Mouse (Mus musculus): ENCODE results near the gene Pdxk. TPM values are rescaled to one million over a fixed set of nuclear protein-coding genes. Genes with fewer than 3 reads are reported as not detected.
"Not testable (repeated sequence)": the region's sequence is repeated elsewhere in the genome, so short reads cannot be mapped to it uniquely, and the experiment has no call there.

The Pdxk gene
- polyA plus RNA-seq, 1 experiment from 2014 or later, result 10.0 TPM

DNA sequence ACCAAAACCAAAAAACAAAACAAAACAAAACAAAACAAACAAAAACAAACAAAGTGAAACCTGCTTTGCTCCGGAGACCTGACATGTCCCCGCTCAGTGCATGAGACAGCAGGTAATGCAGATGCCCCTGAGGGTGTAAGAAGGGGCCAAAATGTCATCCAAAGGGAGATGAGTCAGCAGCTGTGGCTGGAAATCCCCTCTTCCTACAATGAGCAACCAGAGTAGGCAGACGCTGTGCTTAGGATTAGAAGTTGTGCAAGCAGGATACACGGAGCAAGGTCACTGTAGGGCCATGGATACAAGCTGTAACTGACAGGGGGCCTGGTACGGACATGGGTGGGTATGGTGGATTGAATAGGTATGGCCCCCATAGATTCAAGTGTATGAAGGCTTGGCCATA lies 35.6 kb downstream of the Pdxk start:
- no peak for ATAC-seq (ENCODE audit: low FRiP score)
- Histone ChIP-seq H3K4me2 (no peak overlapping the region), H3K9me3 (no peaks in the 10 kb centered on the region), H3K27me3 (no peaks in the 10 kb centered on the region), H3K27ac (no peak overlapping the region), H3K4me3 (replicated peaks) (no peak overlapping the region), H3K9ac (no peak overlapping the region), H3K36me3 (replicated peaks) (peaks cover 21% of the 10 kb centered on the region), H3K4me1 (peaks cover 13% of the 10 kb centered on the region)
- WGBS, result 88% methylated on average over 5 of the region's 5 CpGs

- H3K4me1 ChIP-seq, result peaks cover 13% of the 10 kb centered on the region
- H3K9ac ChIP-seq, result no peak overlapping the region
- no peak for ATAC-seq (ENCODE audit: low FRiP score)
- no peak overlapping the region for H3K4me3 ChIP-seq (replicated peaks)
- H3K9me3 ChIP-seq, result no peaks in the 10 kb centered on the region
- H3K27me3 ChIP-seq, result no peaks in the 10 kb centered on the region
- no peak overlapping the region for H3K4me2 ChIP-seq
- WGBS, result 95% methylated on average over 11 of the region's 11 CpGs
- no peak overlapping the region for H3K27ac ChIP-seq
- peaks cover 21% of the 10 kb centered on the region for H3K36me3 ChIP-seq (replicated peaks)
These were observed 36.7 kb downstream of the Pdxk start for GRCm38 (mm10) chr10:78428070-78428469.

- Histone ChIP-seq H3K27ac (no peak overlapping the region), H3K36me3 (replicated peaks) (peaks cover 21% of the 10 kb centered on the region), H3K9ac (peak overlapping the region; percentile 87), H3K4me3 (replicated peaks) (peak overlapping the region; percentile 79), H3K27me3 (no peaks in the 10 kb centered on the region), H3K4me2 (peak overlapping the region; percentile 75), H3K9me3 (no peaks in the 10 kb centered on the region), H3K4me1 (peaks cover 13% of the 10 kb centered on the region)
- WGBS, result 52% methylated on average over 6 of the region's 6 CpGs
- no peak; the same call in 1 of the 2 replicates for ATAC-seq (ENCODE audit: low FRiP score)
These were observed 38.5 kb downstream of the Pdxk start for GRCm38 (mm10) chr10:78426117-78426735.

GRCm38 (mm10) chr10:78425181-78426041 lies 39.4 kb downstream of the Pdxk start, which contains the start of gene Cstb:
Gene Cstb (plus strand): TSS chr10:78425669.
- peak; percentile 96 for ATAC-seq (ENCODE audit: low FRiP score)
- H3K9ac ChIP-seq, result peak within 1 kb of the TSS; percentile 87
- H3K36me3 ChIP-seq (replicated peaks), result peaks cover 21% of the 10 kb centered on the region
- peak within 1 kb of the TSS; percentile 19; the same call in 1 of the 2 replicates for H3K27ac ChIP-seq
- H3K4me1 ChIP-seq, result peaks cover 13% of the 10 kb centered on the region
- WGBS, result 2% methylated on average over 40 of the region's 40 CpGs
- no peaks in the 10 kb centered on the region for H3K9me3 ChIP-seq
- no peaks in the 10 kb centered on the region for H3K27me3 ChIP-seq
- H3K4me3 ChIP-seq (replicated peaks), result peak within 1 kb of the TSS; percentile 79
- peak within 1 kb of the TSS; percentile 75 for H3K4me2 ChIP-seq

GRCm38 (mm10) chr10:78422614-78423013 lies 42.2 kb downstream of the Pdxk start:
- no peak overlapping the region for H3K27ac ChIP-seq
- no peak for ATAC-seq (ENCODE audit: low FRiP score)
- H3K9ac ChIP-seq, result no peak overlapping the region
- 88% methylated on average over 3 of the region's 3 CpGs for WGBS
- H3K4me2 ChIP-seq, result no peak overlapping the region
- H3K27me3 ChIP-seq, result no peaks in the 10 kb centered on the region
- H3K4me1 ChIP-seq, result peaks cover 13% of the 10 kb centered on the region
- no peaks in the 10 kb centered on the region for H3K9me3 ChIP-seq
- H3K36me3 ChIP-seq (replicated peaks), result peaks cover 5% of the 10 kb centered on the region; the same call in 1 of the 2 replicates
- no peak overlapping the region for H3K4me3 ChIP-seq (replicated peaks)

DNA sequence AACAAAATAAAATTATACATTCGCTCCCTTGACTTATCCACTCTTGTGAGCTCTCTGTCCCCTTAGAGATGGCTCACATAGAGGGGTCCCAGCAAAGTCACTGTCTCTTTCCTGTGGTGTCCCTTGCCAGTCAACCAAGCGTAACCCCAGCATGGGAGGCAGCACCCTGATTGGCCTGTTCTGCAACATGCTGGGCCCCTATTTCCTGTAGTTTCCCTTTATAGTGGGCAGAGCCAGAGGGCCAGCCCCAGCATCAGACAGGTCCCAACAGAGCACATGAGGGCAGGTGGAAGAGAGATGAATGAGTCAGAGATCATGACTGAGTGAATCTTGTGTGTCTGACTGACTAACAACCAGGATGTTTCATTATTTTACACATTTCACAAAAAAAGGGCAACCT lies 43.8 kb downstream of the Pdxk start:
- no peak overlapping the region for H3K4me2 ChIP-seq
- WGBS, result 80% methylated on average over 2 of the region's 2 CpGs

DNA sequence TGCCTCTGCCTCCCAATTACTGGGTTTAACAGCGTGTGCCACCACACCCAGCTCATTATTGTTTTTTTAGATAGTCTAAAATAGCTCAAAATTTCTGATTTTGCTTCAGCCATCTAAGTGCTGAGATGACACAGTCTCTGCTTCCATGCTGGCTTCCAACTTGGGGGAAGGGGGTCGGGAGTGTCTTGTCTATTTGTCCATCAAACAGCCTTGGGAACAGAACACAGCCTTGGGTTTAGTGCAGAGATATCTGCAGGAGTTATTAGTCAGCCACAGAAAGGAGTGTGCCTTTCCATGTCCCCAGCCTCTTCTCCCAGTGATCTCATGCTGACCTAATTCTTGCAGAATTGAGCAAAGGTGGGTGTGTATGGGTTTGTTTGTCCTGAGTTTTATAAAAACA lies 46.0 kb downstream of the Pdxk start:
- Histone ChIP-seq H3K4me2 (no peak overlapping the region), H3K4me3 (replicated peaks) (no peak overlapping the region), H3K4me1 (no peaks in the 10 kb centered on the region), H3K9ac (no peak overlapping the region), H3K27ac (no peak overlapping the region), H3K36me3 (replicated peaks) (no peaks in the 10 kb centered on the region), H3K9me3 (no peaks in the 10 kb centered on the region), H3K27me3 (no peaks in the 10 kb centered on the region)
- 90% methylated on average over 2 of the region's 2 CpGs for WGBS
- ATAC-seq (ENCODE audit: low FRiP score), result no peak

More for the DNA sequence above, 43.8 kb downstream of the Pdxk start:
- H3K4me3 ChIP-seq (replicated peaks), result no peak overlapping the region
- H3K36me3 ChIP-seq (replicated peaks), result no peaks in the 10 kb centered on the region
- peaks cover 5% of the 10 kb centered on the region for H3K4me1 ChIP-seq
- H3K27me3 ChIP-seq, result no peaks in the 10 kb centered on the region
- H3K9me3 ChIP-seq, result no peaks in the 10 kb centered on the region
- H3K9ac ChIP-seq, result no peak overlapping the region
- no peak overlapping the region for H3K27ac ChIP-seq
- ATAC-seq (ENCODE audit: low FRiP score), result no peak

DNA sequence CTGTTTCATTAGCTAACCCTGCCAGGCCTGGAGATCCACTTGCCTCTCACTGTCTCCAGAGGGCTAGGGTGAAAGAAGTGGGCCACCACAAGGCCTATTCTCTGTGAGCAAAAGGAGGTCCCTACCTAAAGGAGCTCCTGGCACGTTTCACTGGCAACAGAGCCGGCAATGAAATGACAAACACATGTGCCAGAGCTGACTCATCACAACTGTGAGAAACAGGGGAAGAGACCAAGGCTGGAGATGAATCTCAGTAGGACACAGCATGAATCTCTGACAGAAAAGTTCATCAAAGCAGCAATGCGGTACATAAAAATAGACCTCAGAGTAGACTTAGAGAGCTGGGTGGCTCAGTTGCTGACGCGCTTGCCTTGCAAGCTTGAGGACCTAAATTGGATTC lies 46.9 kb downstream of the Pdxk start:
- no peaks in the 10 kb centered on the region for H3K27me3 ChIP-seq
- ATAC-seq (ENCODE audit: low FRiP score), result no peak
- no peak overlapping the region for H3K4me2 ChIP-seq
- H3K4me3 ChIP-seq (replicated peaks), result no peak overlapping the region
- 65% methylated on average over 5 of the region's 5 CpGs for WGBS
- H3K9ac ChIP-seq, result no peak overlapping the region
- peaks cover 3% of the 10 kb centered on the region; the same call in 1 of the 2 replicates for H3K4me1 ChIP-seq
- no peaks in the 10 kb centered on the region for H3K9me3 ChIP-seq
- H3K27ac ChIP-seq, result no peak overlapping the region
- H3K36me3 ChIP-seq (replicated peaks), result no peaks in the 10 kb centered on the region

- not testable (repeated sequence) for H3K4me3 ChIP-seq (replicated peaks); H3K9me3 ChIP-seq; ATAC-seq (ENCODE audit: low FRiP score); H3K4me2 ChIP-seq; H3K27me3 ChIP-seq; H3K27ac ChIP-seq; H3K9ac ChIP-seq
- 88% methylated on average over 3 of the region's 4 CpGs for WGBS
- Histone ChIP-seq H3K36me3 (replicated peaks) (peaks cover 12% of the 10 kb centered on the region), H3K4me1 (peaks cover 14% of the 10 kb centered on the region)
These were observed 49.8 kb downstream of the Pdxk start for GRCm38 (mm10) chr10:78414936-78415335.

DNA sequence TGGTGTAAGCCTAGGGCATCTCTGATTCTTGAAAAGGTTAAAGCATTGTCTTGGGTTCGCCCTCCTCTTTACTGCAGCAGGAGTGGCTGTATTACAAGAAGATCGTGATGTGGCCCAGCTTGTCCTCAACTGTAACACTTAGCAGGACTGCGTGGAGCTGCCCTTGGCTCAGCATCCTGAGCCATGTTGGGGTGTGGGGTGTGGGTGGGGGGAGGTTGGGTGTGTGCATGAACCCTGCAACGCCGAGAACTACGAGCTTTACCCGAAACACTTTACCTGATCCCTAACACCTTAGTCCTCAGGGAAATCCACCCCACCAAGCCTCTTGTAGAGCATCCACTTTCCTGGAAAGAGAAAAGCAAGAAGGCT lies 51.6 kb downstream of the Pdxk start:
- Histone ChIP-seq H3K9me3 (no peaks in the 10 kb centered on the region), H3K4me2 (peak overlapping the region; percentile 83), H3K36me3 (replicated peaks) (peaks cover 30% of the 10 kb centered on the region), H3K27ac (peak overlapping the region; percentile 15; the same call in 1 of the 2 replicates), H3K4me3 (replicated peaks) (peak overlapping the region; percentile 91), H3K4me1 (peaks cover 14% of the 10 kb centered on the region), H3K9ac (no peak overlapping the region), H3K27me3 (no peaks in the 10 kb centered on the region)
- no peak for ATAC-seq (ENCODE audit: low FRiP score)
- 46% methylated on average over 7 of the region's 7 CpGs for WGBS

DNA sequence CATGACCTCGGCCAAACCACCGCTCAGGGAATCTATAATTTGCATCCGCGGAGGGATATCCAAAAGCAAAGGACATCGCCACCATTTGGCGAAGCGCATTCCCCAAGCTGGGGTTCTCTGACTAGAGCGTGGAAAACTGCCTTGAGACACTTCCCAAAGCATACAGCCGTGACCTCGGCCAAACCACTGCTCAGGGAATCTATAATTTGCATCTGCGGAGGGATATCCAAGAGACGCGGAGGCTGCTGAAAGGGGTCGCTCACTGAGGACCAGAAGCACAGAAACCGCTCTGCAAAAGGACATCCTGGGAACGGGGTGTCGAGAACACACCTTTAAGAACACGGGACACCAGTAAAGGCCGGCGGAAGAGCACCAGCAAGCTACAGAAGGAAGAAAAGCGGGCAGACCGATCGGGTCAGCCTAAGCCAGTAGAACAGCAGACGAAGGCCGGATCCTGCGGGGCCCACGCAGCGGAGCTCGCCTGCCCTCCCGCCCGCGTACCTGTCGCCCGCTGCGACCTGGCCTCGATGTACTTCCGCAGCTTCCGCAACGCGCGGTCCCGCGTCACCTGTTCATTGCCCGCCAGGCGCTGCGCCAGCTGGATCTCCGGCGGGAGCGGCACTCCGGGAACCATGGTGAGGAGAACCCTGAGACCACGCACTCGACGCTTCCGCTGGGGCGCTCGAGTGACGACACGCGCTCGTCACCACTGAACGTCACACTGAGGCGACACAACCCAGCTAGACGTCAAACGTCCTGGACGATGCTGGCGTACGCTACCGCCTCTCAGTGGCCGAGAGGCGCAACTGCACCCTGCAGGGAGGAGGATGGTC lies 52.2 kb downstream of the Pdxk start, which contains the start of gene Rrp1:
TSS of gene Rrp1 (minus strand) at position 725 of the 833 bp plus-strand sequence.
- H3K9ac ChIP-seq, result peak within 1 kb of the TSS; percentile 89
- peak within 1 kb of the TSS; percentile 91 for H3K4me3 ChIP-seq (replicated peaks)
- H3K27ac ChIP-seq, result peak within 1 kb of the TSS; percentile 78
- H3K27me3 ChIP-seq, result no peaks in the 10 kb centered on the region
- H3K4me2 ChIP-seq, result peak within 1 kb of the TSS; percentile 83
- ATAC-seq (ENCODE audit: low FRiP score), result peak; percentile 96
- WGBS, result under 1% methylated on average over 70 of the region's 70 CpGs
- H3K36me3 ChIP-seq (replicated peaks), result peaks cover 36% of the 10 kb centered on the region
- H3K4me1 ChIP-seq, result peaks cover 14% of the 10 kb centered on the region
- H3K9me3 ChIP-seq, result no peaks in the 10 kb centered on the region

DNA sequence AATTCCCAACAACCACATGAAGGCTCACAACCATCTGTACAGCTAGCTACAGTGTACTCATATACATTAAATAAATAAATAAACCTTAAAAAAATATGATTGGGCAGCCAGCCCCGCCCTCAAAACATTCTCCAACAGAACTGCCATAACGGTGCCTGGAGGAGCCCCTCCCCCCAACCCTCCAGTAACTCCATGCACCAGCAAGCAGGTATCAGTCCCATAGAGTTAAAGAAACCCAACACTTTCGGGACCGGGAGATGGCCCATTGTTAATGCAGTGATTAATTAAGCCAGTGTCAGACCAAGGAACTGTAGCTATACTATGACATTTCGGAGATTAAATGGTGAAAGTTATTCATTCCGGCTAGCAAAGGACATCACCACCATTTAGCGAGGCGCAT lies 52.9 kb downstream of the Pdxk start:
- H3K4me1 ChIP-seq, result peaks cover 14% of the 10 kb centered on the region
- 13% methylated on average over 8 of the region's 8 CpGs for WGBS
- 0 out of 2 replicates have a peak, but pooled peaks have one; percentile 15 for ATAC-seq (ENCODE audit: low FRiP score)
- H3K27me3 ChIP-seq, result no peaks in the 10 kb centered on the region
- peak overlapping the region; percentile 89 for H3K9ac ChIP-seq
- H3K4me2 ChIP-seq, result peak overlapping the region; percentile 83
- peaks cover 43% of the 10 kb centered on the region for H3K36me3 ChIP-seq (replicated peaks)
- peak overlapping the region; percentile 91 for H3K4me3 ChIP-seq (replicated peaks)
- H3K9me3 ChIP-seq, result no peaks in the 10 kb centered on the region
- H3K27ac ChIP-seq, result 0 out of 2 replicates have a peak overlapping the region, but pooled peaks have one; percentile 78
